Mouse (Mus musculus) yolk sac, embryonic 10.5 days (tissue): ENCODE measurements around the gene Ppm1m.

Source experiments
- DNase-seq: peaks from one replicate; pipeline ENCODE4 v3.0.0-alpha.2; 2017; ENCODE audit warnings: low spot score

Gene Ppm1m

GRCm38 (mm10) chr9:106158037-106158491 is 41.5 kb downstream of the Ppm1m start, which contains the start of gene Glyctk:
Glyctk (minus strand) TSS chr9:106158138.
- peak; percentile 81 for DNase-seq

GRCm38 (mm10) chr9:106157623-106157925 is 42.0 kb downstream of the Ppm1m start:
- DNase-seq: no peak

GRCm38 (mm10) chr9:106156921-106157622 is 42.5 kb downstream of the Ppm1m start:
- peak; percentile 55 for DNase-seq

GRCm38 (mm10) chr9:106156419-106156818 is 43.1 kb downstream of the Ppm1m start:
- peak; percentile 42 for DNase-seq

GRCm38 (mm10) chr9:106154106-106154505 is 45.4 kb downstream of the Ppm1m start:
- no peak for DNase-seq

GRCm38 (mm10) chr9:106149399-106149754 is 50.2 kb downstream of the Ppm1m start:
- no peak for DNase-seq

- DNase-seq: no peak
These were observed 50.8 kb downstream of the Ppm1m start for GRCm38 (mm10) chr9:106148541-106149398.

- no peak for DNase-seq
These were observed 51.6 kb downstream of the Ppm1m start for GRCm38 (mm10) chr9:106147851-106148431.

- DNase-seq: no peak
These were observed 52.3 kb downstream of the Ppm1m start for GRCm38 (mm10) chr9:106147281-106147680.

GRCm38 (mm10) chr9:106145582-106145981 is 54.0 kb downstream of the Ppm1m start:
- DNase-seq: no peak
